Mouse (Mus musculus): Measurements from ENCODE around the gene AW011738.

The AW011738 gene

DNA sequence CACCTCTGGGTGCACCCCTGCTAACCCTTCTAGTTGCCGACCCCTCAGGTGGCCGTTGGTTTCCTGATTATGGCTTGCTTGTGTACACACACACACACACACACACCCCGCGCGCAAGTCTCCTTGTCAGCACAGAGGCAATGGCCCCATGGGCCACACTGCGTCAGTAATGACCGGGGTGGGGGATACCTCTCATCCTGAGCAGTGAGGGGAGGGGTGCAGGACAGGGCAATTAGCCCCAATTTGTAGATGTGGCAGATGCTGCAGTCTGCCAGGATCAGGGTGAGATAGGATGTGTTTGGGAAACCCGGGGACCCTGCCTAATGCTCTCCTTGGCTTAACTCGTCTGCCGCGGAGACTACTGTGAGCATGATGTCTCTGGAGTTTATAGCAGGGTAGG is 46.5 kb downstream of the AW011738 start:
- DNase-seq (ENCODE audit: low read depth) = no peak

DNA sequence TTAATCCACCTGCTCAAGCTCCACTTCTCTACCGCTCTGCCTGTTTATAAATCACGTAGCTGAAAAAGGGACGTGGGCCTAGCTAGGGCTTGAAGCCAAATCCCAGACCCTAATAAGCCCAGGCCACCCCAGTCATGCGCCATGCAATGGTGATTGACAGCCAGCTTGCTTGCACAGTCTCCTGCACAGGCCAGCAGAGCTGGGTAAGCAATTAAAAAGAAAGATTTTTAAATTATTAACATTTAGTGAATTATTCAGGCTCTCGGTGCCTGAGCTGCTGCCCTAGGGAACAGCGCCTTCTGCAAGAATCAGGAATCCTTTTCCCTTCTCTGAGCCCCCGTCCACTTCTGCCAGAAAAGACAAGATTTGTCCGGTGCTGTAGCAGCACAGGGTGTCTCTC is 48.0 kb downstream of the AW011738 start:
- DNase-seq (ENCODE audit: low read depth) = no peak

DNA sequence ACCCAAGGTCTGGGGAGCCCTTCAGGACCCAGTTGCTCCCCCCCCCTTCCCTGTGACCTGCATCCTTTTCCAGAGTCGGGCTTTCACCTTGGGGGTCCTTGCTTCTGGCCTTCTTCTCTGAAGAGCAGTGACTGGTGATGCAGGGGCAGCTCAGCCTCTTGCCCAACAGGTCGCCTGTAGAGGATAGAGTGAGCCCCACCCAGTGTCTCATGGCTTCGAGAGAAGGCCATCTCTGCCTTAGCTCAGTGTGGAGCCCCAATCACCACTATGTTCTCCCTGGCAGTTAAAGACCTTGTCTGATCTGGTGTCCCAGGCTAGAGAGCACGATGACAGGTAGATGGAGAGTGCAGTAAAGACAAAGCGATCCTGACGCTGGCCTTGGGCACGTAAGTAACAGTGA is 49.0 kb downstream of the AW011738 start:
- no peak for DNase-seq (ENCODE audit: low read depth)

DNA sequence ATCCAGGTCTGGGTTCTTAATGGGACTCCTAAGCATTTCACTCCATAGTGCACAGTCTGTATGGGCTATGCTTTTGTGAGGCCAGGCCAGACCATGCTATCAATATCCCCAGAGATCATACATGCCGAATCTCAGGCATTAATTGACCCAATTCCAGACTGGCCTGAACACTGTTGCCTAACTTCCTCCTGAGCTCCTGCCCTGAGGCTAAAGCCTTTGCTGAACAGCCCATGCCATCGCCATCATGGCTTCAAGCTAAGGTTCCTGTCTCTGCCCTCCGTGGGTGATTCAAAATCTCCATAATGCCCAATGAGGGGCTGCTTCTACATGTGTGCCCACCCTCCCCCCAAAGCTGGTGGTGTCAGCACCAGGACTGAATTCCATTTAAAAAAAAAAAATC is 49.5 kb downstream of the AW011738 start:
- DNase-seq (ENCODE audit: low read depth) = no peak

DNA sequence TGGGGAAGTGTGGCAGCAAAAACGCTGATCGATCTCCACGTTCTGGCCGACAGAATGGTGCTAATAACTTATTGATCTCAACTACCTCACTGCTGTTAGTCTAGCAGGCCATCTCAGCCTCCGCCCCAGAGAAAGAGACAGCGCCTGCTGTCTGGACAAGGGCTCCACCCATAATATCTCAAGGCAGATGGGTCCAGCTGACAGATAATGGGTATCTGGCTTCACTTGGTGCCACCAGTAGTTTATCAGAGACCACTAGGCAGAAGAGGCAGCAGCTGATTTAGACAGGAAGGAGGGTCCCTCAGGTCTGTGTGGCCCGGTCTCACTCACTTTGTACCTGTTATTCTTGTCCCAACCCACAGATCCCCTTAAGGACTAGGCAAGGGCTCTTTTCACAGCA is 49.9 kb downstream of the AW011738 start:
- DNase-seq (ENCODE audit: low read depth) = no peak

DNA sequence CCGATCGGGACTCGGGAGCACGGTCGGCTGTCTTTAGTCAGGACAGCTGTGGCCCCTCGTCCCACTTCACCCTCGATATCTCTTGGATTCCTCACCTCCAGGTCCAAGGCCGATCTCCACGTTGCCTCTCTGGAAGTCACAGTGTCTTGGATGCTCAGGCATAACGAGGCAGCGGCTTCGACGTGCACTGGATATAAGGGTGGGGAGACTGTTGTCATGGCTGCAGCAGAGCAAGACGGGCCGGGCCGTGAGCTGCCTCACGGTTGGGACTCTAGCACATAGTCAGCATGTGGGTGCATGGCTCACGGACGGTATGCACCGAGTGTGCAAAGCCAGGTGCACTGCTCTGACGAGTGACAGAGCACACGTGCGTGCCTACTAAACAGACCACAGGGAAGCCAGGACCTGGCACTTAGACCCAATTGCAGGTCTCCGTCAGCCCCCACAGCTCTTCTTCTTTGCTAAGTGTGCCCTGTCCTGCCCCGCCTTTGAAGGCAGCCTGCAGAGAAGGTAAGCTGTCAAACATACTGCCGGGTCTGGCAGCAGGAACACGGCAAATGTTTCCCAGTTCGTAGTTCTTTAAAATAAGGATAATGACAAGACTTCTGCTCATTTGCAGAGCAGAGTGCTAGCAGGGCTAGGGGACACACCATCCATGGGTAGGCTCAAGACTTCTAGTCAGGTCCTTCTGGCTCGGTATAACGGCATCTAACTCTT is 51.4 kb downstream of the AW011738 start:
- DNase-seq (ENCODE audit: low read depth) = no peak
